Mouse (Mus musculus) megakaryocyte, embryonic 14.5 days (primary cell): Measurements from ENCODE around the gene Timmdc1.

Experiments used
- FLI1 ChIP-seq: IDR thresholded peaks from 2 replicates; pipeline ENCODE4 v1.6.1; 2012; ENCODE audit warnings: low read length, inconsistent platforms, mixed read lengths
- GATA1 ChIP-seq: IDR thresholded peaks from 3 replicates; pipeline ENCODE4 v1.6.1; 2012; ENCODE audit warnings: mixed read lengths, low read length, inconsistent platforms, borderline replicate concordance

DNA sequence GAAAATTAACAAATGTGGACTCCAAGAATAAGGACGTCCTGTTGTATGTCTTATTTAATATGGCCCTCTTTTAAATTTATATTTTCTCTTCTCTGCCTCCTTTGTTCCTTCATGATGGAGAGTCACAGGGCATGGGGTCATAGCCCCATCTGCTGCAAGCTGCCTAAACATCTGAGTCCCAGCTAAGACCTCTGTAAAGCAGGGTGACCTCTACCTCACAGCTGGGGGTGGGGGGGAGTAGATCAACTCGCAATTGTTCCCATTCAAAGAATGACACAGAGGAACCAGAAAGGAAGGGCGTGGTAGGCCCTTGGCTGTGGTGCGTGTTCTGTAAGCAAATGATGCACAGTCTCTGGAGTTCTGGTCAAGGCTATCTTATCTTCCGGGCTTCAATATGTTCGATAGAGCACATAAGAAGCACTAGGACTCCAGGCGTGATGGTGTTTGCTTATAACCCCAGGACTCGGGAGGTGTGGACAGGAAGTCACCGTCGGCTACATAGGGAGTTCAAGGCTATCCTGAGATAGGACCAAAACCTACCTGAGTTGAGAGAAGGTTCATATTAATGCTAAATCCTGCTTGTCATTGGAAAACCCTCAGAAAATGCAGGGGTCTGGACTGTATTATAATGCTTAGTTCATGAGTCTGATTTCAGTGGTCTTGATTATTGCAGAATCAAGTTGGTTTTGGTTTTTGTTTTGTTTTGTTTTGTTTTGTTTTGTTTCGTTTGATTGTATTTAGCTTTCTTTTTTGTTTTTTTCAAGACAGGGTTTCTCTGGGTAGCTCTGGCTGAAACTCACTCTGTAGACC lies 50.6 kb downstream of the Timmdc1 start:
- TF ChIP-seq GATA1 (no peak), FLI1 (no peak)
